Mouse (Mus musculus) retina, postnatal 1 day (tissue): ENCODE results near the gene Golga4.

Source experiments
- DNase-seq: peaks from one replicate; pipeline ENCODE4 v3.0.0-alpha.2; 2012

The Golga4 gene

DNA sequence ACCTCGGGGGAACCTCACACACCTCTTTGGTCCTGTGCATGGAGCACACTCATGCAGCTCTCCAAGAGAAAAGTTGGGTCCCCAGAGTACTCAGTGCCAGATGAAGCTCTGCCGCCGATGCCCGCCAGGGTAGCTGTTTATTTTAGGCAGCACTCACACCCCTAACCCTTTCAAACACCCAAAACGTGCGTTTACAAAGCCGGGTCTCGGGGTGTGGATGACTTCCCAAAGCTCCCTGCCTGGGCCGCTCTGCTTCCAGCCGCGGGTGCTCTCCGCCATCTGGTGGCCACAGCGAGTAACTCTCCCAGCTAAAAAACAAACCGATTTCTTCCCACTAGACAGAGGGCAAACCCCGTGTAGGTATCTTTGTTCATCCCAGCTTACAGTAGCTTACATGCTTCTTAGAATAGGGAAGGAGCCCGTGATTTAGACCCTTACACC lies 16.5 kb upstream of the Golga4 start:
- peak; percentile 84 for DNase-seq

- DNase-seq: no peak
Observed at GRCm38 (mm10) chr9:118491195-118491594, 14.9 kb upstream of the Golga4 start.

DNA sequence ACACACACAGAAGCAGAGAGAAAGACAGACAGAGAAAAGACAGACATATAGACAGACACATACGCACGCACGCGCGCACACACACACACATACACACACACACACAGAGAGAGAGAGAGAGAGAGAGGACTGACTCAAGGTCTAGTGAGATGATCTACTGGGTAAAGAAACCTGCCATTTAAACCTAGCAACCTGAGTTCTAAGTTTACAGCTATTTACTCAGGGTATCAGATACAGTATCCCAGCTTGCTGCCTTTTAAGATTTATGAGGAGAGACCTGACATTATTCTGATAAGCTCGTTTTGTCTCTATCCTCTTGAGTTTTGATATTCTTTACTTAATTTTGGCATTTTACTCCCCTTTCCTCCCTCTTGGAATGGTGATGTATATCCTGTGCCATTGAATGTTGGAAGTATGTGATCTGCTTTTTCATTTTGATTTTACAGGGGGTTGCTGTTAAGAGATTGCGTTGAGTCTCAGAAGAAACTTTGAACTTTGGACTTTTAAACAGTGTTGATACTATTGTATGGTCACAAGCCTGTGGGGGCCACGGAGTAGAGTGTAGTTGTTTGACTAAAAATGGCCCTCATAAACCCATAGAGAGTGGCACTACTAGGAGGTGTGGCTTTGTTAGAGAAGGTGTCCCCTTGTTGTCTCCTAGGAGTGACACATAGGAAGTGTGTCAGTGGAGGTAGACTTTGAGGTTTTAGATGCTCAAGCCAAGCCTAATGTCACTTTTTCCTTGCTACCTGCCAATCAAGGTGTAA lies 13.0 kb upstream of the Golga4 start:
- DNase-seq: no peak

- no peak for DNase-seq
Observed at GRCm38 (mm10) chr9:118494106-118494505, 12.0 kb upstream of the Golga4 start.

DNA sequence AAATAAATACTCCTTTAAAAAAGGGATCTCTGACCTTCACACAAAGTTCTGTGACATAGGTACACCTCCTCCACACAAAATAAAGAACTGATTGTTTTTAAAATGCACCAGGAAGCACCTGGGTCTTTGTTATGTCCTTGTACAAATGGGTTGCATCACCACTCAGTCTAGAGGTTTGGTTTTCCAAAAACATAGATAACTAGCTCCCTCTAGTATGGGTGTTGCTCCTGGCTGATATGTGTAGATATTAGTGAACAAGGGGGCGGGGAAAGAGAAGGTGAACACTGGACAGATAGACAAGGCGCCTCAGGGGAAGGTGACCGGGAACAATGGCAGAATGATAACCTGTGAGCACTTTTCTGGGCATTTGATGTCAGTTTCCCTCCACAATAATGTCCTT lies 10.1 kb upstream of the Golga4 start:
- no peak for DNase-seq

DNA sequence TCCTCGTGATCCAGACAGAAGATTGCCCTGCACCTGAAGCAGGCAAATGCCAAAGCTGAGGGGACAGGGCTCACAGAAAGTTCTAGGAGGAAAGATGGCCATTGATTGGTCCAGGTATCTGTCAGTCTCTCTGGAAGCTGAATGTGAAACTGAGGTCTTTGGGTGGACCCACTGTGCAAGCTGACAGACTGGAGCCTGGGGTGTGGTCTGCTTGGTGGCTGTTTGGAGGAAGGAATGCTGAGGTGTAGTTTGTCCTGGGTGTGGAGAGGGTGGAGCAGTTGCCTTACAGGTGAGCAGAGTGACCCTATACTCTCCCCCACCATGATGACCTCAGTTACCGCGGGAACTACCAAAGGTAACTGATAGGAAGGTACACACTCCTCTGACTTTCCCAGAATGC lies 9.1 kb upstream of the Golga4 start:
- DNase-seq: no peak

DNA sequence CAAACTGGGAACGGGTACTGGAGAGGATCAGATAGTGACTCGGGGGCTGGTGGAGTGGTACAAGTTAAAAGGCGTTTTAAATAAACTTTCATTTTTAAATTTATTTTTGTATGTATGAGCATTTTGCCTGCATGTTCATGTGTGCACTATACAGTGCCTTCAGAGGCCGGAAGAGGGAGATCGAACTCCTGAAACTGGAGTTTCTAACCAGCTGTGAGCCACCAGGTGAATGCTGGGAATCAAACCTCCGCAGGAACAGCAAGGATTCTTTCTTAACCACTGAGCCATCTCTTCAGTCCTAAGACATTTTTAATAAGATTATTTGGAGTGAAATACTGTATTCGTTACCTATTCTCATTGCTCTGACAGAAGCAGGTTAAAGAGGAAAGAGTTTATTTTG lies 8.0 kb upstream of the Golga4 start:
- DNase-seq: no peak

DNA sequence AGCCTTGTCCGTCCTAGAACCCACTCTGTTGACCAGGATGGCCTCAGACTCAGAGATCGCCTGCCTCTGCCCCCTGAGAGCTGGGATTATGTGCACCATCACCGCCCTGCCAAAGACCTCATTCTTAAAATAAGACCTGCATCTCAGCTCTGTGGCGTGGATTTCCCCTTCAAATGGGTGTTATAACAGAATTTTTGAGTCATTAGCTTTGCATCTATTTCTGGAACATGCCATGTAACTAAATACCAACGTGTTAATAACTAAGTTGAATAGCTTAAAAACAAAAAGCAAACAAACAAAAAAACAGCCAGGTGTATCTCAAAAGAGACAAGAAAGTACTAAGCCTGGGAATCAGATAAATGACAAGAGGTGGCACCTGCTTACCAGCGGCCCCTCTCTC lies 5.1 kb upstream of the Golga4 start:
- no peak for DNase-seq

DNA sequence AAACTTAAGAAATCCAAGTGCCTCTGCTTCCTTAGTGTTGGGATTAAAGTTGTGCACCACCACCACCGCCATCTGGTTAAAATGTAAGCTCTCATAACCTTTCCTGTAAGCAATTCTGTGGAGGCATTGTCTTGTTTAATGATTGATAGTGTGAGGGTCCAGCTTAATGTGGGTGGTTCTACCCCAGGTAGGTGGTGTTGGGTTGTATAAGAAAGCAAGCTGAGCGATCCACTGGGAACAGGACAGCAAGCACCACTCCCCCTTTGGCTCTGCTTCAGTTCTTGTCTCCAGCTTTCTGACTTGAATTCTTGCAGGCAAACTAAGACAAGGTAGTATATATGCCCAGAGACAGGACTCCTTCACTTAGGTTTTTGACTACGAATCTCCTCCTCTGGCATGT lies 1.4 kb upstream of the Golga4 start:
- DNase-seq: no peak

DNA sequence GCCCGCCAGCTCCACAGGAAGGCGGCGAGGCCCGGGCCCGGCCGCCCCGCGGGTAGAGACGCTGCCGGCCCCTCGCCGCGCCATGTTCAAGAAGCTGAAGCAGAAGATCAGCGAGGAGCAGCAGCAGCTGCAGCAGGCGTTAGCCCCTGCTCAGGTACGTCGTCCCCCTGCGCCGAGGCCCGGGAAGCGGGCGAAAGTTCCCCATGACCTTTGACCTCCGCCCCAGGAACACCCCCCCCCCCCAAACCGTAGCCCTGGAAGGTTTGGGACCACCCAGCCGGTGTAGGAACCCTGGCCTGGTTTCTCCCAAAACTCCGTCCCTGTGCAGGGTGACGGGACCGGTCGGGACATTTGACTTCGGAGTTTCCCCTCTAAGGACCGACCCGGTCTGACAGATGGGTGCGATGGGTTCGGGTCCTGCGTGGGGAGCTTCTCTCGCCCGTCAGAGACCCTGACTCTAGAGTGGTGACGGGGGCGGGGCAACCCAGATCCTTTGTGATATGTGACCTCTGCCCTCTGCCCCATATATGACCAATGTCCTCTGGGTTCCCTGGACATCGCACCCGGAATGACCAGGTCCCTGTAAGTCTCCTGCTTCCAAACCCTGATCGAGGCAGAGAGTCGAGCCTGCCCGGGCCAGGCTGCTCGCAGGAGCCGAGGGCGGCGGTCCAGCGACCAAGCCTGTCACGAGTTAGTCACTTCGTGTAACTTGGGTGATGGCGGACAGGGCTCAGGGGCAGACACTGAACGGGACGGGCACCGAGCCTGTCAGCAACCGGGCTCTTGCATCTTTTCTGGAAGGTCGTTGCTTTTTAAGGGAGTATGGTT lies 551 bp downstream of the Golga4 start:
- peak; percentile 56 for DNase-seq

DNA sequence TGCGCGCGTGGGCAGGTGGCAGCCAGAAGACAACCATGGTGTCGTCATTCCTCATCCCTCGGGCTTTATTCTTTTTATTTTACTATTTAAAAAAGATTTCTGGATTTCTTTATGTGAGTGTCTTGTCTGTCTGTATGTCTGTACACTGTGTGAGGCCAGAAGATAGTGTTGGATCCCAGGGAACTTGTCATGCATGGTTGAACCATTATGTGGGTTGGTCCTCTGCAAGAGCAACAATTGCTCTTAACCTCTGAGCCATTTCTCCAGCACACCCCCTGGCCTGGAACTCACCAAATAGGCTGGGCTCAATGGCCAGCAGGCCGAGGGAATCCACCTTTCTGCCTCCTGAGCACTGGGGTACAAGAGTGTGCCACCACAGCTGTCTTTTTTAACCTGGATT lies 1.5 kb downstream of the Golga4 start:
- no peak for DNase-seq

DNA sequence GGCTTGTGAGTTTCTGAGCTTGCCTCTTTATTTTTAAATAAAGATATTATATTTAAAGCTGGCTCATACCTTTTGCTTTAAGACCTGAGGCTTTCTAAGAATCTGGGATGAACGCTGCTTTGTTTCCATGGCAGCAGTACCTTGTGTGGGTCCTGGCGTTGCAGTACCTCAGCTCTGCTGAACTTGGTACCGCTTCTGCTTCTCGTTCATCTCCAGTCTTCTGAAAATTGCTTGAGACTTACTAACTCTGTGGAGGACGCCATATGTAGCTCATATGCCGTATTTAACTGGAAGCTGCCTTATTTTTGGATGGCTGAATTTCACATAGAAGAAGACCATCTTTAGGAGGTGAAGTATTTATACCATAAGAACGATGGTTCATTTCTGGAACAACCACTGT lies 2.5 kb downstream of the Golga4 start:
- no peak for DNase-seq

- DNase-seq: no peak
Observed at GRCm38 (mm10) chr9:118510941-118511690, 5.0 kb downstream of the Golga4 start.

- DNase-seq: no peak
Observed at GRCm38 (mm10) chr9:118512681-118513233, 6.7 kb downstream of the Golga4 start.

GRCm38 (mm10) chr9:118515476-118515875 lies 9.4 kb downstream of the Golga4 start:
- no peak for DNase-seq

DNA sequence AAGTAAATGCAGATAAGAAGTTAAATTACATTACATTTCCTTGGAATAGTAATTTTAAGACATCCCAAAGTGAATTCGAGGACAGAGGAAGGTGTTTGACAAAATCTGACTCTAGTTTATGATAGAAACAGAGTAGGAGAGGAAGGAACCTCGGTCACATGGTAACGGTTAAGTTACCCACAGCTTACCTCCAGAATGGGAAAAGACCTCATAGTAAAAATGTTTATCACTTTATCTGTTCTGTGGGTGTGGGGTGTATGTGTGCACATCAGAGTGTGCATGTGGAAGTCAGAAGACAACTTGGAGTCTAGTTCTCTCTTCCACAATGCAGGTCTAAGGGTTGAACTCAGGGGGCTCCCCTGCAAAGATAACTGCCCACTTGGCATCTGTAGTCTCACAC lies 10.1 kb downstream of the Golga4 start:
- DNase-seq: no peak

- no peak for DNase-seq
Observed at GRCm38 (mm10) chr9:118517619-118518018, 11.6 kb downstream of the Golga4 start.

GRCm38 (mm10) chr9:118519101-118519500 lies 13.0 kb downstream of the Golga4 start:
- no peak for DNase-seq

DNA sequence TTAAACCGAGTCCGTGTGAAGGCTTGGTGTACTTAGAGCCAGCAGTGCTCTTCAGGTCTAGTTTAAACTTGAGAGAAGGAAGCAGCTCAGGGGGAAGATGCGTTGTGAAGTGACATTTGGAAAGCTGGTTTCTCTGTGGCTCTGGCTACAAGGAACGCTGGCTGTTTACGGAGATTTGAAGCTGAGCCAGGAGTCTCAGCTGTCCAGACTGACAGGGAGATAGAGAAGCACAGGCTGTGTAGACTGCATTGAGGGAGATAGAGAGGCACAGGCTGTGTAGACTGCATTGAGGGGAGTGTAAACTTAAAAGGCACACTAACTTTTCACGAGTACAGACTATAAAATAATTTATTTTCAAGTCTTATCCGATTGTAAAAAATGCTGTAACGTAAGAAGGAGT lies 13.9 kb downstream of the Golga4 start:
- DNase-seq: no peak

- DNase-seq: no peak
Observed at GRCm38 (mm10) chr9:118520858-118521257, 14.8 kb downstream of the Golga4 start.

GRCm38 (mm10) chr9:118521659-118522058 lies 15.6 kb downstream of the Golga4 start:
- no peak for DNase-seq

GRCm38 (mm10) chr9:118523738-118524137 lies 17.7 kb downstream of the Golga4 start:
- DNase-seq: no peak

- no peak for DNase-seq
Observed at GRCm38 (mm10) chr9:118527056-118527455, 21.0 kb downstream of the Golga4 start.
